Mouse (Mus musculus) c-Kit-positive CD71-negative TER-119-negative erythroid progenitor cells, embryonic 14.5 days (primary cell): ENCODE data around the gene Eif4g3.

Source experiments
- DNase-seq: peaks from one replicate; pipeline ENCODE4 v3.0.0-alpha.2; 2013; ENCODE audit warnings: low read depth

The Eif4g3 gene

GRCm38 (mm10) chr4:137990433-137990832 lies 2.4 kb upstream of the Eif4g3 start:
- DNase-seq, result no peak

GRCm38 (mm10) chr4:137991240-137991639 lies 1.6 kb upstream of the Eif4g3 start:
- DNase-seq, result no peak

DNA sequence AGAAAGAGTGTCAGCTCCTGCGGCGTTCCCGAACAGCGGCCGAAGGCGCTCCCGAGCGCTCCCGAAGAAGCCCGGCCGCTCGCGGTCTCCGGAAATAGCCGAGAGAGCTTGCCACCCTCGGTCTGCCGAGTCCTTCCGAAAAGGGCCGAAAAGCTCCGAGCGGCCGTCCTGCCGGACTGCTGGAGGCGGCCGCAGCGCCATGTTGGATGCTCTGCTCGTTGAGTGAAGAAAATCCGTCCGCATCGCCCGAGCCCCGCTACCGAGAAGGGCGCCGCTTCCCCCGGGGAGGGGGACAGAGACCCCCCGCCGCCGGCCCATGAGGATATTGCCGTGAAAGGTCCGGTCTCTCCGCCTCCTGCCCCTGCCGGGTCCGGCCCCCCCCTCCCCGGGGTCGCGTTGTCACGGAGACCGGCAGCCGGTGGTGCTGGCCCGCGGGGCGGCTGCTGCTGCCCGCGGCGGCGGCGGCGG lies 503 bp downstream of the Eif4g3 start:
- peak; percentile 93 for DNase-seq

GRCm38 (mm10) chr4:137993821-137994561 lies 1.2 kb downstream of the Eif4g3 start:
- DNase-seq, result no peak

- DNase-seq, result no peak
Observed at GRCm38 (mm10) chr4:137994562-137995336, 1.9 kb downstream of the Eif4g3 start.

GRCm38 (mm10) chr4:137995399-137995798 lies 2.6 kb downstream of the Eif4g3 start:
- no peak for DNase-seq

DNA sequence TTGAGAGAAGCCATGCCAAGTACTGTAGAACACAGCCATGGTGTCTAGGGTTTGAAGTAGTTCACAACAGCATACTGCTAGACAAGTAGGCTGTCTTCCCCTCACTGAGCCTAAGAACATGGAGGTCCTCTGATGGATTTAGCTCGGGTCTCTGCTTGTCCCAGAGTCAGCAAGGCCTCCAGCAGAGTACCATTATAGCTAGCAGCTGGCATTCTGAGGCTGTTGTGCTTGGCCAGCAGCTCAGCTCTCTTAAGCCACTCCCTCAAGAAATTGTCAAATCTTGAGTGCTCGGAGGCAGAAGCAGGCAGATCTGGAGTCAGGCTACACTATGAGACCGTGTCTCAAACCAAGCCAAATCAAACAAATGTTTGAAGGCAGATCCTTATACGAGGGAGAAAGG lies 5.4 kb downstream of the Eif4g3 start:
- no peak for DNase-seq

- no peak for DNase-seq
Observed at GRCm38 (mm10) chr4:138000682-138001081, 7.9 kb downstream of the Eif4g3 start.

DNA sequence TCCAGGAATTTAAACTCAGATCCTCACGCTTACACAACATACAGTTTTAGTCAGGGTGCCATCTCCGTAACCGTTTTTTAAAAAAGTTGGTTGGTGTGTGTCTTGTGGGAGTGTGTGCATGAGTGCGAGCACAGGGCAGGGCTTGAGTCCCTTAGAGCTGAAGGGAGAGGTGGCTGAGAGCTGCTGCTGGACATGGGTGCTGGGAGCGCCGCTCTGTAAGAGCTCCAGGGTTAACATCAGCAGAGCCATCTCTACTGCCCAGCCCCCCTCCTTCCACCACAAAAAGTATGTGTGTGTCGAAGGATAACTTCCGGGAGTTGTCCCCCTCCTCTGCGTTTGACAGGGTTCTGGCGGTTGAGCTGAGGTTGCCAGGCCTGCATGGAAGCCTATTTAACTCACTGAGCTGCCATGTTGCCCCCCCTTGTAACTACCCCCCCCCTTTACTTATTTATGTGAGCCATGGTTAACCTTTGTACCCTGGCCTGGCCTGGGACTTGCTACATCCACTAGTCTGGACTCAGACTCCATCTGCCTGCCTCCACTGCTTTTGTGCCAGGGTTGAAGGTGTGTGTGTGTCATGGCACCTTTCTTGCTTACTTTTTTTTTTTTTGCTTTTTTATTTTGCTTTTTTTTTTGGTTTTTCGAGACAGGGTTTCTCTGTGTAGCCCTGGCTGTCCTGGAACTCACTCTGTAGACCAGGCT lies 11.2 kb downstream of the Eif4g3 start:
- DNase-seq, result no peak

GRCm38 (mm10) chr4:138005781-138006180 lies 13.0 kb downstream of the Eif4g3 start:
- DNase-seq, result no peak

GRCm38 (mm10) chr4:138006951-138007613 lies 14.3 kb downstream of the Eif4g3 start:
- DNase-seq, result no peak

- no peak for DNase-seq
Observed at GRCm38 (mm10) chr4:138008646-138009045, 15.8 kb downstream of the Eif4g3 start.

GRCm38 (mm10) chr4:138009786-138010502 lies 17.1 kb downstream of the Eif4g3 start:
- DNase-seq, result no peak

DNA sequence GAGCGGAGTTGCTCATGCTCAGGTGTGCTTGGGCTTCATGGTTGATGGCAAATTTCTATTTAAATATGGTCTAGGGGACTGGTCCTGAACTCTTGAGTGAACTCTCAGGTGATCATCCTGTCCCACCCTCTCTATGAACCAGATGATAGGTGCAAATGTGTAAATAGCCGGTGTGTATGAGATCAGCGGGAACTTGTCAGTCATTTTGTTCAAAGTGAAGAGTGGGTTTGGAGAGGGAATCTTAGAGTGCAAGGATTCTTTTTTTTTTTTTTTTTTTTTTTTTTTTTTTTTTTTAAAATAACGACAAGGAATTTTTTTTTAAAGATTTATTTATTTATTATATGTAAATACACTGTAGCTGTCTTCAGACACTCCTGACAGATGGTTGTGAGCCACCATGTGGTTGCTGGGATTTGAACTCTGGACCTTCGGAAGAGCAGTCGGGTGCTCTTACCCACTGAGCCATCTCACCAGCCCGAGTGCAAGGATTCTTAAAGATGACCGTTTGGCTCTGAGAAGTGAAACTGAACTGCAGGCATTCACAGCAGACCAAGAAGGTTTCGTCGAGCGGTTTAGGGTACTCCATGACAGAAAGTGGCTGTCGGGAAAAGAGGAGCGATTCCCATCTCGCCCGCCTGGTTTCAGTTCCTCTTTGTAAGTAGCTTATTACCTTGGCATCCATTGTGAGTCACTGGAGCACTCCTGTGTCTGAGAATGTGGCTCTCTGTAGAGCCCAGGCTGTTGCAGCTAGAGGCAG lies 21.1 kb downstream of the Eif4g3 start:
- no peak for DNase-seq

- DNase-seq, result no peak
Observed at GRCm38 (mm10) chr4:138015966-138016365, 23.1 kb downstream of the Eif4g3 start.

- no peak for DNase-seq
Observed at GRCm38 (mm10) chr4:138017085-138017637, 24.3 kb downstream of the Eif4g3 start.

- no peak for DNase-seq
Observed at GRCm38 (mm10) chr4:138018011-138018410, 25.2 kb downstream of the Eif4g3 start.

DNA sequence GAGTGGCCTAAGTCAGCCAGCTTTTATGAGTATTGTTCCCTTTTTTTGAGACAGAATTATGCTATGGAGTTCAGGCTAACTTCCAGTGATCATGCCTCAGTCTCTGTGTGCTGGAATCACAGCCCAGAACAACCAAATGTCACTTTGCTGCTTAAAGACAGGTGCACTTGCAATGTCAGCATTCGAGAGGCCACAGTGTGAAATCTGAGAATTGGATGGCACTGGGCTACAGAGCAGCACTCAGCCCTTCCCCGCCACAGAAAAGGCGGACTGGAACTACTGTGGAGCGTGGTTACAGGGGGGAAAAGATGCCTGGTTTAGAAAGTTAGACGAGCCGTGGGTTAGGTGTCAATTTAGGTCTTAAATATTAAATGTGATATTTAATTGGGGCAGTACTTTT lies 27.4 kb downstream of the Eif4g3 start:
- DNase-seq, result no peak

- DNase-seq, result no peak
Observed at GRCm38 (mm10) chr4:138021651-138022050, 28.8 kb downstream of the Eif4g3 start.

GRCm38 (mm10) chr4:138022761-138023160 lies 29.9 kb downstream of the Eif4g3 start:
- DNase-seq, result no peak
